Mouse (Mus musculus): ENCODE data around the gene Gm21721.
"Not testable (repeated sequence)": the region's sequence is repeated elsewhere in the genome, so short reads cannot be mapped to it uniquely, and the experiment has no call there.

Gm21721 gene

DNA sequence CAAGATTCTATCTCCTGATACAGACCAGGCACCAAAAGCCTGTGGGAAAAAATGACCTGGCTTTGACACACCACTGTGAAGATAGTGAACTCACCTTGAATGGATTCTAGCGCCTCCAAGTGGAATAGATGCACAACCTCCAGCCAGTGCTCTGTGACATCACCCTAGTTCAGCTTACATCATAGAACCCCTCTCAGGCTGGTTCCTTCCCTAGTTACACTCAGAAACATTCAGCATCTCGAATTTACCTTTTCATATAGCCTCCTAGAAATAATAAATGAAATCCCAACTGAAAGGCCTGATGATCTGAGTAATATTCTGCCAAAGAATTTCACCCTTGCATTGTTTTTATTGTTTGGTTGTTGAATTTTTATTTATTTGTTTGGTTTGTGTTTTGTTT is at the start of gene Gm21721:
TSS of gene Gm21721 (minus strand) at position 101 of the 400 bp plus-strand sequence.
- not testable (repeated sequence) for DNase-seq
